9 mouse cellular contexts compared by ENCODE assay signal in the genomic region with DNA sequence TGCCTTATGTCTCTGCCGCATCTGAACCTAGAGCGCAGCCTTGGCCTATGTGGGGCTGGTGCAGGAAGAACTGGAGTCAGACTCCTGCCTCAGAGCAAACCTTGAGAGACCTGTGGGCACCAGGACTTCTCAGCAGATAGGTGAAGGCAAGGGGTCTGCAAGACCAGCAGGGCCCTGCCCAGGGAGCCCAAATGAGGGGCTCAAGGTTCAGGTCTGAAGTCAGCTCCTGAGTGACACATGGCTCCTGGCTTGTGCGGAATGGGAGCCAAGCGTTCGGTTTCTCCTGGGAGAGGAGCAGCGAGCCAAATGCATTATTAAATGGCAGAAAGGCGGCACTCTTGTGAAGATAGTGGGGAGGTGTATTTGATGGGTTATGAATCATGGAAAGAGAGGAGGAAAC. TPM values are rescaled to one million over a fixed set of nuclear protein-coding genes. Genes with fewer than 3 reads are reported as not detected.
DNase-seq lines count a peak whose midpoint lies in the region; ATAC-seq lines count a peak whose summit lies in the region.
"Had no signal": no experiment of that assay in that cellular context is flagged by ENCODE, and none has a peak within 500 bp of the region (broad histone marks: within the 10 kb centered on the region; RNA-seq: fewer than 3 reads in every experiment).

No protein-coding gene starts in this region.

- H3K4me3 ChIP-seq in heart, embryonic 12.5 days, result no peak overlapping the region
- no peak overlapping the region for H3K4me3 ChIP-seq in liver, embryonic 15.5 days (replicated peaks)
- no peak overlapping the region for H3K4me3 ChIP-seq in liver, embryonic 12.5 days
- H3K4me3 ChIP-seq in limb, embryonic 12.5 days (replicated peaks), result no peak overlapping the region

- H3K4me1 ChIP-seq in heart, embryonic 12.5 days (replicated peaks), result peaks cover 99% of the 10 kb centered on the region
- peaks cover 10% of the 10 kb centered on the region for H3K4me1 ChIP-seq in liver, embryonic 15.5 days (replicated peaks)
- peaks cover 13% of the 10 kb centered on the region; the same call in 1 of the 2 replicates for H3K4me1 ChIP-seq in liver, embryonic 12.5 days
- H3K4me1 ChIP-seq in limb, embryonic 12.5 days (replicated peaks), result peaks cover 86% of the 10 kb centered on the region

- no peaks in the 10 kb centered on the region for H3K9me3 ChIP-seq in heart, embryonic 12.5 days (replicated peaks)
- H3K9me3 ChIP-seq in liver, embryonic 15.5 days (replicated peaks), result no peaks in the 10 kb centered on the region
- no peaks in the 10 kb centered on the region for H3K9me3 ChIP-seq in liver, embryonic 12.5 days (replicated peaks)
- no peaks in the 10 kb centered on the region for H3K9me3 ChIP-seq in limb, embryonic 12.5 days

- DNase-seq in heart, postnatal 4 days, result no peak
- DNase-seq in cerebellum, postnatal 14 days, result peak; percentile 49 to 59
- DNase-seq in gastrocnemius, postnatal 4 days (ENCODE audit: low spot score in 2 of 2), result no peak
- no peak for DNase-seq in urinary bladder, postnatal 4 days (ENCODE audit: low spot score in 2 of 2)

- ATAC-seq in heart, embryonic 12.5 days (ENCODE audit: insufficient number of reproducible peaks, low FRiP score), result no peak
- no peak for ATAC-seq in liver, embryonic 15.5 days (ENCODE audit: insufficient read depth)
- ATAC-seq in liver, embryonic 12.5 days, result no peak
- no peak for ATAC-seq in limb, embryonic 12.5 days (ENCODE audit: insufficient number of reproducible peaks, insufficient read depth, low FRiP score, low TSS enrichment, low read depth)

- H3K4me2 ChIP-seq in heart, embryonic 12.5 days, result no peak overlapping the region
- peak overlapping the region; percentile 46; the same call in 1 of the 2 replicates for H3K4me2 ChIP-seq in liver, embryonic 15.5 days
- H3K4me2 ChIP-seq in liver, embryonic 12.5 days, result no peak overlapping the region
- H3K4me2 ChIP-seq in limb, embryonic 12.5 days, result peak overlapping the region; percentile 61

- H3K36me3 ChIP-seq in heart, embryonic 12.5 days, result no peaks in the 10 kb centered on the region
- H3K36me3 ChIP-seq in liver, embryonic 15.5 days (replicated peaks), result no peaks in the 10 kb centered on the region
- no peaks in the 10 kb centered on the region for H3K36me3 ChIP-seq in liver, embryonic 12.5 days
- no peaks in the 10 kb centered on the region for H3K36me3 ChIP-seq in limb, embryonic 12.5 days

- WGBS in heart, embryonic 12.5 days, result 83% methylated on average over 7 of the region's 7 CpGs
- 87% methylated on average over 7 of the region's 7 CpGs for WGBS in liver, embryonic 15.5 days (ENCODE audit: insufficient replicate concordance)
- WGBS in liver, embryonic 12.5 days (ENCODE audit: insufficient replicate concordance), result 77% methylated on average over 7 of the region's 7 CpGs
- WGBS in limb, embryonic 12.5 days, result 82% methylated on average over 7 of the region's 7 CpGs

- no peaks in the 10 kb centered on the region for H3K27me3 ChIP-seq in heart, embryonic 12.5 days (replicated peaks)
- no peaks in the 10 kb centered on the region for H3K27me3 ChIP-seq in liver, embryonic 15.5 days
- H3K27me3 ChIP-seq in liver, embryonic 12.5 days (replicated peaks), result no peaks in the 10 kb centered on the region; the same call in 1 of the 2 replicates
- no peaks in the 10 kb centered on the region; the same call in 1 of the 2 replicates for H3K27me3 ChIP-seq in limb, embryonic 12.5 days

- H3K27ac ChIP-seq in heart, embryonic 12.5 days (ENCODE audit: poor library complexity, severe bottlenecking), result 0 out of 2 replicates have a peak overlapping the region, but pooled peaks have one; percentile 28
- no peak overlapping the region for H3K27ac ChIP-seq in liver, embryonic 15.5 days (replicated peaks)
- H3K27ac ChIP-seq in liver, embryonic 12.5 days, result no peak overlapping the region
- peak overlapping the region; percentile 54; the same call in 1 of the 2 replicates for H3K27ac ChIP-seq in limb, embryonic 12.5 days
- H3K27ac ChIP-seq: macrophage had no signal

- H3K9ac ChIP-seq in heart, embryonic 12.5 days, result no peak overlapping the region
- no peak overlapping the region for H3K9ac ChIP-seq in liver, embryonic 15.5 days
- no peak overlapping the region for H3K9ac ChIP-seq in liver, embryonic 12.5 days
- no peak overlapping the region for H3K9ac ChIP-seq in limb, embryonic 12.5 days (replicated peaks)

RNA-seq across cellular contexts. Expression of gene Dab2ip, which starts 52.9 kb away (rescaled TPM):
- polyA plus RNA-seq in heart, embryonic 12.5 days (2016; fragmentation: Nextera tagmentation; extraction: Ambion mirVana), result 55.6 and 62.5 TPM in 2 replicates
- total RNA-seq in heart, postnatal 4 days (2021), result 10 to 100 TPM; 54.6 to 55.2 TPM
- polyA plus RNA-seq in liver, embryonic 15.5 days (2015; fragmentation: Nextera tagmentation; extraction: Ambion mirVana), result 5.3 and 7.7 TPM in 2 replicates
- 8.6 and 13.1 TPM in 2 replicates for polyA plus RNA-seq in liver, embryonic 12.5 days (2016; fragmentation: Nextera tagmentation; extraction: Ambion mirVana)
- 65.7 and 72.3 TPM in 2 replicates for polyA plus RNA-seq in limb, embryonic 12.5 days (2016; fragmentation: Nextera tagmentation; extraction: Ambion mirVana)
- 10 to 100 TPM; 72.7 to 80.4 TPM for total RNA-seq in gastrocnemius, postnatal 4 days (2021)

Comparison
In these comparisons a context has a peak if more than half of its experiments do, and no peak if none do; other contexts are left out.
1. H3K4me2 ChIP-seq: peak in liver, embryonic 15.5 days (single experiment) and limb, embryonic 12.5 days (single experiment); none in heart, embryonic 12.5 days (single experiment) and liver, embryonic 12.5 days (single experiment).
2. H3K27ac ChIP-seq: peak in heart, embryonic 12.5 days (single experiment) and limb, embryonic 12.5 days (single experiment); none in liver, embryonic 15.5 days (single experiment) and liver, embryonic 12.5 days (single experiment).
3. DNase-seq: peak in cerebellum, postnatal 14 days (2 of 2); none in heart, postnatal 4 days (single experiment), gastrocnemius, postnatal 4 days (0 of 2) and urinary bladder, postnatal 4 days (0 of 2).